Mouse (Mus musculus): ENCODE measurements around the gene Myod1. TPM values are rescaled to one million over a fixed set of nuclear protein-coding genes. Genes with fewer than 3 reads are reported as not detected.
A peak's percentile ranks its signal among the peaks of the same experiment; 100 is the strongest.

Myod1 gene
- total RNA-seq, 2 experiments from 2014 or later, result 0.18 TPM; not detected in 1

- no peak for DNase-seq (ENCODE audit: low spot score in 2 of 2)
Measured at GRCm38 (mm10) chr7:46413959-46414725, 37.9 kb downstream of the Myod1 start.

GRCm38 (mm10) chr7:46415818-46416425 is 39.6 kb downstream of the Myod1 start:
- peak in 1 of 2 experiments; percentile 61 for DNase-seq (ENCODE audit: low spot score in 2 of 2)

- DNase-seq (ENCODE audit: low spot score in 2 of 2), result no peak
Measured at GRCm38 (mm10) chr7:46417467-46417866, 41.2 kb downstream of the Myod1 start.

- peak in 1 of 2 experiments; percentile 39 for DNase-seq (ENCODE audit: low spot score in 2 of 2)
Measured at GRCm38 (mm10) chr7:46418102-46418622, 41.9 kb downstream of the Myod1 start.

- peak in 1 of 2 experiments; percentile 35 for DNase-seq (ENCODE audit: low spot score in 2 of 2)
Measured at GRCm38 (mm10) chr7:46421535-46421934, 45.3 kb downstream of the Myod1 start.

- peak in 1 of 2 experiments; percentile 71 for DNase-seq (ENCODE audit: low spot score in 2 of 2)
Measured at GRCm38 (mm10) chr7:46422052-46422763, 45.9 kb downstream of the Myod1 start.

- DNase-seq (ENCODE audit: low spot score in 2 of 2), result peak; percentile 78 to 86
Measured at GRCm38 (mm10) chr7:46422764-46423412, 46.6 kb downstream of the Myod1 start.

GRCm38 (mm10) chr7:46423951-46424350 is 47.7 kb downstream of the Myod1 start:
- no peak for DNase-seq (ENCODE audit: low spot score in 2 of 2)

GRCm38 (mm10) chr7:46425012-46425411 is 48.7 kb downstream of the Myod1 start:
- DNase-seq (ENCODE audit: low spot score in 2 of 2), result no peak

Other genes starting within 250 kb of the Myod1 start
- gene Abcc8, start 196.4 kb upstream of the Myod1 start, total RNA-seq (2021), result 10 to 100 TPM; 41.8 to 42.8 TPM
- gene Ush1c, start 138.0 kb upstream of the Myod1 start, total RNA-seq (2021), result under 1 TPM in 1 of 2 experiments, not detected in 1; 0.17 TPM
- under 1 TPM; 0.13 to 0.32 TPM for gene Otog, start 135.5 kb upstream of the Myod1 start, total RNA-seq (2021)
- gene Kcnc1, start 20.0 kb downstream of the Myod1 start, total RNA-seq (2021), result 100 to 1,000 TPM; 117 to 118 TPM